Mouse (Mus musculus) brain, embryonic 14.5 days (tissue): Measurements from ENCODE around the gene Gp1bb.

Source experiments
- CTCF ChIP-seq: fragments of 200-500 bp; IDR thresholded peaks from 2 replicates; pipeline ENCODE4 v1.5.1; 2012; ENCODE audit warnings: inconsistent platforms, mild to moderate bottlenecking, moderate library complexity, borderline replicate concordance; ENCODE audit not compliant: insufficient read depth, insufficient read length; ENCODE audit errors: extremely low read depth
- POLR2A ChIP-seq: fragments of 200-500 bp; IDR thresholded peaks from 2 replicates; pipeline ENCODE4 v1.6.1; 2012; ENCODE audit warnings: mild to moderate bottlenecking, inconsistent platforms, borderline replicate concordance; ENCODE audit not compliant: poor library complexity, insufficient read depth, insufficient read length, severe bottlenecking; ENCODE audit errors: extremely low read depth

GRCm38 (mm10) chr16:18574196-18574595, 48.0 kb downstream of the Gp1bb start:
- TF ChIP-seq CTCF (no peak), POLR2A (no peak)
